Mouse (Mus musculus): ENCODE results near the gene Ttc7b.

DNA sequence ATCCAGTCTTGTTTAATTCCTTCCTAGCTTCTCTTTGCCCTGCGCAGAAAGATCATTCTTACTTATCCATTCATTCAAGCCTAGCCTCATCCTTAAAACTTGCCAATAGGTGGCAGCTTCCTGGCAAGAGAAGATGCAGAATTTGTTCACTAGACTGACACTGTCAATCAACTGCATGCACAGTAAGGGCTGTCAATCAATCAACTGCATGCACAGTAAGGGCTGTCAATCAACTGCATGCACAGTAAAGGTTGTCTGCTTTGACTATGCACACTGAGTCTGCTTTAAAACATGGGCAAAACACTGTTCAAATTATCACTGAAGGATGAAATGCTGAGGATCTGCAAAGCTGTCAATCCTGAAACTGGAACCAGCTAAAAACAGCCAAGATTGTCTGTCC lies 37.6 kb downstream of the Ttc7b start:
- TF ChIP-seq TAL1 (conservative IDR thresholded peaks at IDR 0.05; ENCODE audit: low read depth, low read length) (no peak), GATA1 (IDR thresholded peaks at IDR 0.05; ENCODE audit: borderline replicate concordance, low read length) (no peak), CTCF (IDR thresholded peaks at IDR 0.05; ENCODE audit: low read depth, low read length) (no peak), POLR2AphosphoS5 (IDR thresholded peaks at IDR 0.05; ENCODE audit: insufficient replicate concordance, low read depth, low read length) (no peak), GATA2 (IDR thresholded peaks at IDR 0.05; ENCODE audit: borderline replicate concordance, low read depth, low read length) (no peak)
